Mouse (Mus musculus) spleen, postnatal 36 days (tissue): ENCODE results near the gene Abtb2.

Source experiments
- DNase-seq, 2 experiments: peaks; one replicate each; pipeline ENCODE4 v3.0.0; 2022; ENCODE audit warnings: low spot score in 2 of 2, mixed read lengths in 1 of 2

Gene Abtb2

GRCm38 (mm10) chr2:103685581-103685980, 119.5 kb downstream of the Abtb2 start:
- no peak for DNase-seq

- no peak for DNase-seq
Measured at GRCm38 (mm10) chr2:103687143-103687542, 121.0 kb downstream of the Abtb2 start.

- no peak for DNase-seq
Measured at GRCm38 (mm10) chr2:103687888-103688287, 121.8 kb downstream of the Abtb2 start.

GRCm38 (mm10) chr2:103690425-103690824, 124.3 kb downstream of the Abtb2 start:
- no peak for DNase-seq

GRCm38 (mm10) chr2:103690828-103691227, 124.7 kb downstream of the Abtb2 start:
- DNase-seq = no peak

- DNase-seq = no peak
Measured at GRCm38 (mm10) chr2:103691278-103691677, 125.2 kb downstream of the Abtb2 start.

GRCm38 (mm10) chr2:103692810-103693209, 126.7 kb downstream of the Abtb2 start:
- no peak for DNase-seq

- no peak for DNase-seq
Measured at GRCm38 (mm10) chr2:103694777-103695563, 128.9 kb downstream of the Abtb2 start.

GRCm38 (mm10) chr2:103696177-103696576, 130.1 kb downstream of the Abtb2 start:
- DNase-seq = no peak

- DNase-seq = no peak
Measured at GRCm38 (mm10) chr2:103700514-103700913, 134.4 kb downstream of the Abtb2 start.

GRCm38 (mm10) chr2:103703336-103703735, 137.2 kb downstream of the Abtb2 start:
- no peak for DNase-seq

GRCm38 (mm10) chr2:103703865-103704264, 137.8 kb downstream of the Abtb2 start:
- DNase-seq = no peak

- no peak for DNase-seq
Measured at GRCm38 (mm10) chr2:103705826-103706225, 139.7 kb downstream of the Abtb2 start.

GRCm38 (mm10) chr2:103706226-103706625, 140.1 kb downstream of the Abtb2 start:
- peak; percentile 39 to 54 for DNase-seq

- DNase-seq = no peak
Measured at GRCm38 (mm10) chr2:103707056-103707776, 141.1 kb downstream of the Abtb2 start.

GRCm38 (mm10) chr2:103710849-103711248, 144.7 kb downstream of the Abtb2 start:
- no peak for DNase-seq

- no peak for DNase-seq
Measured at GRCm38 (mm10) chr2:103713831-103714230, 147.7 kb downstream of the Abtb2 start.

- DNase-seq = no peak
Measured at GRCm38 (mm10) chr2:103714412-103714811, 148.3 kb downstream of the Abtb2 start.

GRCm38 (mm10) chr2:103718594-103719291, 152.6 kb downstream of the Abtb2 start:
- peak; percentile 68 to 73 for DNase-seq

GRCm38 (mm10) chr2:103719292-103719646, 153.2 kb downstream of the Abtb2 start:
- no peak for DNase-seq

GRCm38 (mm10) chr2:103724521-103724920, 158.4 kb downstream of the Abtb2 start:
- no peak for DNase-seq

- DNase-seq = no peak
Measured at GRCm38 (mm10) chr2:103728027-103728540, 162.0 kb downstream of the Abtb2 start.
